Mouse (Mus musculus): Measurements from ENCODE around the gene Syf2. TPM values are rescaled to one million over a fixed set of nuclear protein-coding genes. Genes with fewer than 3 reads are reported as not detected.

The Syf2 gene
- total and polyA plus RNA-seq, 2 experiments from 2014 or later = 53.3 to 75.0 TPM

DNA sequence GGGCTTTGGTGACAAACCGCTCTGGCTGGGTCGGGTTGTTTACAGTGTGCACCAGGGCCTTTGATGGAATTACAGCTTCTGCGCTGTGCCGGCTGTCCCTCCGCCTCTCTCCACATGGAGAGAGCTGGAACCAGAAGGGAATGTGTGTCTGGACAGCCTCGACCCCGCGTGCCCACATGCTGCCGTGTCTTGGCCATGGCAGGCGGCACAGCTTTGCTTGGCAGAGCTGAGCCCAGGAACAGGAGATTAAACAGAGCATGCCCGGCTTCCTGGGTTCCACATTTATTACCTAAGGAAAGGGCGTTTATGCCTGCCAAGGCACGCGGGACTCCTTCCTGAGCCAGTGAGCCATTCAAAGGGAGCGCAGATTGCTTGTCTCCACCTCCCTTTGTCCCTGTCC lies 23.8 kb downstream of the Syf2 start:
- WGBS = 17% methylated on average over 15 of the region's 15 CpGs
- Histone ChIP-seq H3K27ac (ENCODE audit: low read depth, low read length) (no peak overlapping the region), H3K4me1 (ENCODE audit: insufficient read depth) (no peaks in the 10 kb centered on the region), H3K9ac (no peak overlapping the region), H3K4me3 (ENCODE audit: low read depth, low read length) (no peak overlapping the region), H3K36me3 (ENCODE audit: insufficient read depth) (no peaks in the 10 kb centered on the region), H3K4me2 (ENCODE audit: low read depth) (no peak overlapping the region), H3K27me3 (ENCODE audit: insufficient read depth, low read length) (no peaks in the 10 kb centered on the region), H3K9me3 (ENCODE audit: low read length) (no peaks in the 10 kb centered on the region)
- ATAC-seq = peak; percentile 44; the same call in 1 of the 2 replicates
- no peak for DNase-seq
- no peak for TF ChIP-seq CTCF (IDR thresholded peaks at IDR 0.05; ENCODE audit: low read depth)

DNA sequence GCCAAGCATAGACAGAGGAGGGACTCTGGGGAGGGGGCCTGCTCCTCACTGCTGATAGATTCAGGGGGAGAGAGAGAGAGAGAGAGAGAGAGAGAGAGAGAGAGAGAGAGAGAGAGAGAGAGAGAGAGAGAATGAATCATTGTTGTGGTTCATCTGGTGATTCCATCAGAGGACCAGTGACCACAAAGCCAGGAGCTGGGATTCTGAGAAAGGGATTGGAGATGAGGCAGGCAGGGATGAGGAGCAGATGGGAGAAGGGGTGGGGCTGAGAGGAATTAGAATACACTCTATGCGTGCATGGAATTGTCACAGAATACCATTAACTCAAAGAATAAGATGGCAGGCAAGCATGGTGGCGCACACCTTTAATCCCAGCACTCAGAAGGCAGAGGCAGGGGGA lies 24.5 kb downstream of the Syf2 start:
- TF ChIP-seq CTCF (IDR thresholded peaks at IDR 0.05; ENCODE audit: low read depth) = no peak
- WGBS = 80% methylated on average over 2 of the region's 2 CpGs
- no peaks in the 10 kb centered on the region for H3K36me3 ChIP-seq (ENCODE audit: insufficient read depth)

DNA sequence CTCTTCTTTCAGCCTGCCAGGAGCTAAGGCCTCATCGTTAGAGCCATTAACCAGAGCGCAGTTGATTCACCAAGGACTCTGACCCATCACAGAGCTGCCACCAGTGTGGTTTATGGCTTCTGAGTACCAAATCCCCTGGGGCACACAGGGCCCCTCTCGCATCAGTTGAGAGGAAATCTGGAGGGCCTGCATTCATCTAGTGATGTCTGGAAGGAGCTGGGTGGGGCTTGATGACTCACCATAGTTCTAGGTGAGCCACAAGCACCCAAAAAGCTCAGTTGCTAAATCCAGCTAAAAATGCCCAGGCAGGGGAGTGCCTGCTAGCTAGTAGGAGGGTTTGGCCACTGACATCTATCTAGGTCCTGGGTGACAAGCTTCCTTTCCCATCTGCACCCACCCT lies 25.1 kb downstream of the Syf2 start:
- Histone ChIP-seq H3K27me3 (ENCODE audit: insufficient read depth, low read length) (no peaks in the 10 kb centered on the region), H3K4me1 (ENCODE audit: insufficient read depth) (no peaks in the 10 kb centered on the region), H3K4me2 (ENCODE audit: low read depth) (no peak overlapping the region), H3K27ac (ENCODE audit: low read depth, low read length) (no peak overlapping the region), H3K9me3 (ENCODE audit: low read length) (no peaks in the 10 kb centered on the region), H3K4me3 (ENCODE audit: low read depth, low read length) (no peak overlapping the region), H3K9ac (no peak overlapping the region), H3K36me3 (ENCODE audit: insufficient read depth) (no peaks in the 10 kb centered on the region)
- TF ChIP-seq CTCF (IDR thresholded peaks at IDR 0.05; ENCODE audit: low read depth) = no peak
- ATAC-seq (no peak), DNase-seq (no peak)
- WGBS = 77% methylated on average over 3 of the region's 3 CpGs

More for the DNA sequence above, 24.5 kb downstream of the Syf2 start:
- Histone ChIP-seq H3K4me2 (ENCODE audit: low read depth) (no peak overlapping the region), H3K4me3 (ENCODE audit: low read depth, low read length) (no peak overlapping the region), H3K9ac (no peak overlapping the region), H3K27me3 (ENCODE audit: insufficient read depth, low read length) (no peaks in the 10 kb centered on the region), H3K4me1 (ENCODE audit: insufficient read depth) (no peaks in the 10 kb centered on the region), H3K9me3 (ENCODE audit: low read length) (no peaks in the 10 kb centered on the region), H3K27ac (ENCODE audit: low read depth, low read length) (no peak overlapping the region)
- DNase-seq = no peak
- no peak for ATAC-seq

DNA sequence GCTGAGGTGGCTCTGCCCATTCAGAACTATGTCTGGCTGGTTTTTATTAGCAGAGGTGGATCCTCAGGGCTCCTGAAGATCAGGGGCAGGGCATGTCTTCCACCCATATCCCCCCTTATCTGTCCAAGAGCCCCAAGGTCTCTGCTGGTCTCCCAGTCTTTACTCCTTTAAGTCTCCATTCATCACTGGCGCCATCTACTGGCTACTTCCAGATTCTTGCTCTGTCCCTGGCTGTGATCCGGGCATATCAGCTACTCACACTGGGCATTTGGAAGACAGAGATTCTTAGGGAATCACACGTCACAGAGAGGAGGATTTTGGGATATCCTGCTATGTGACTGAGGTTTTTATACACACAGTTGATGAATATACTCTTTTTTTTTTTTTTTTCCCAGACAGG lies 25.6 kb downstream of the Syf2 start:
- peak; percentile 64 for TF ChIP-seq CTCF (IDR thresholded peaks at IDR 0.05; ENCODE audit: low read depth)
- ATAC-seq = no peak
- 27% methylated on average over 3 of the region's 3 CpGs for WGBS
- no peaks in the 10 kb centered on the region for H3K36me3 ChIP-seq (ENCODE audit: insufficient read depth)
- peak; percentile 60 for DNase-seq
- no peak overlapping the region for H3K4me3 ChIP-seq (ENCODE audit: low read depth, low read length)
- H3K27ac ChIP-seq (ENCODE audit: low read depth, low read length) = no peak overlapping the region
- no peaks in the 10 kb centered on the region for H3K9me3 ChIP-seq (ENCODE audit: low read length)
- no peaks in the 10 kb centered on the region for H3K27me3 ChIP-seq (ENCODE audit: insufficient read depth, low read length)
- H3K4me1 ChIP-seq (ENCODE audit: insufficient read depth) = no peaks in the 10 kb centered on the region
- no peak overlapping the region for H3K4me2 ChIP-seq (ENCODE audit: low read depth)
- H3K9ac ChIP-seq = no peak overlapping the region

DNA sequence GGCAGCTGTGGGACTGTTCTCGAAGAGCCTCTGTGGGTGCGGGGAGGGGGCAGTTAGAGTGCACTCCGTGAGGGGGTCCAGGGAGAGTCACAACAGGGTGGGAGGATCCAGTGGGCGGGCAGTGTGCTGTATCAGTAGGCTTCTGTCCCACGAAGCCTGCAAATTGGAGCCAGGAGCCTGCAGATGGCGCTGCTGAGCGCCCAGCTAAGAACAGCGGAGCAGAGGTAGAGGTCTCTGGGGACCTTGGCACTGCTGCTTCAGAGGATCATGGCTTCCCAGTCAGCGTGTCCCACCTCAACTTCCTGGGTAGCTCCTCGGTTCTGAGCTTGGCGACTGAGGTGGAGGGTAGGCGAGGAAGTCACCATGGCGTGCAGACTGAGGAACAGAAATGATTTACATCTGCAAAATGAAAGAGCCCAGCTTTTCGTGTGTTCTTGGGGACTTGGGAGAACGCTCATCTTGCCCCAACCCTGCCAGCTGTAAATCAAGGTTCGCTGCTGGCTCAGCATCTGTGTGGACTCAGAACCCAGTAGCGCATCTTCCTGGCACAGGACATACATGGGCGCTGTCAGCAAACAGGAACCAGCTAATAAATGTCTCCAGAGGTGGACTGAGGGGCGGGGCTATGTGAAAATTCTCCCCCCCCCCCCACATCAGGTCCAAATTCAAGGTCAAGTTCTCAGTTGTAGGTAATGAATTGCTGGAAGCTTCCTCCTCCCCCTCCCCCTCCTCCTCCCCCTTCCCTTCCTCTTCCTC lies 32.5 kb downstream of the Syf2 start:
- Histone ChIP-seq H3K4me1 (ENCODE audit: insufficient read depth) (no peaks in the 10 kb centered on the region), H3K9me3 (ENCODE audit: low read length) (no peaks in the 10 kb centered on the region), H3K27me3 (ENCODE audit: insufficient read depth, low read length) (no peaks in the 10 kb centered on the region; the same call in 1 of the 2 replicates), H3K9ac (no peak overlapping the region), H3K4me3 (ENCODE audit: low read depth, low read length) (no peak overlapping the region), H3K36me3 (ENCODE audit: insufficient read depth) (no peaks in the 10 kb centered on the region), H3K4me2 (ENCODE audit: low read depth) (no peak overlapping the region), H3K27ac (ENCODE audit: low read depth, low read length) (no peak overlapping the region)
- DNase-seq = peak; percentile 66
- TF ChIP-seq CTCF (IDR thresholded peaks at IDR 0.05; ENCODE audit: low read depth) = peak; percentile 69
- 33% methylated on average over 19 of the region's 19 CpGs for WGBS
- ATAC-seq = no peak

DNA sequence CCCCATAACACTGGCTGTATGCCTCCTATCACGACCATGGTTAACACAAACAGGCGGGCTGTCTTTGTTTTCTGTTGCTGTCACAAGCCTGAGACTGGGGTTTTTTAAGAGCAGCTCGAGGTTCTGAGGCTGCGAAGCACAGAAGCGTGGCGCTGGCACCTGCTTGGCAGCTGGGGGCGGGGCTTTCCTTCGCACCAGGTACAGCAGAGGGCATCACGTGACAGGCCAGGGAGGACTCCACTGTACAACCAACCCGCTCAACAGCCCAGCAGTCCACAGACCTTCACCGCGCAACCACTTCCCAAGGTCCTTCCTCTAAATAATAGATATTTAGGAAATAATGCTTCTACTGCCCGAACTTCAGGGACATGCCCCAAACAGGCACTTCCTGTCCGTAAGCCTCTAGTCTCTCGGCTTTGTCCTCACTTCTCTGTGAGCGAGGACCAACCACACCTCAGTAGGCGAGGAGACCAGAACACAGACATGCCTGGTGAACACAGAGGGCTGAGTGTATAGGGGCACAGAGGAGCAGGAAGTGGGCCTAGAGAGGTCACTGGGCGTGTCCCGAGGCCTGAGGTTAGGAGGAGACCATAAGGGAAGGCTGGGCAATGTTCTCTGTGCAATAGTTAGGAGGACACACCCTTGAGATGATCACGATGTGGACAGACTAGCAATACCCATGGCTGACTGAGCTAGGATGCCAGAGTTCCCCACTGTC lies 37.3 kb downstream of the Syf2 start:
- no peak overlapping the region for H3K9ac ChIP-seq
- H3K9me3 ChIP-seq (ENCODE audit: low read length) = no peaks in the 10 kb centered on the region
- H3K36me3 ChIP-seq (ENCODE audit: insufficient read depth) = no peaks in the 10 kb centered on the region
- no peak for TF ChIP-seq CTCF (IDR thresholded peaks at IDR 0.05; ENCODE audit: low read depth)
- H3K4me2 ChIP-seq (ENCODE audit: low read depth) = no peak overlapping the region
- H3K4me3 ChIP-seq (ENCODE audit: low read depth, low read length) = no peak overlapping the region
- 82% methylated on average over 20 of the region's 20 CpGs for WGBS
- H3K4me1 ChIP-seq (ENCODE audit: insufficient read depth) = no peaks in the 10 kb centered on the region
- no peak overlapping the region for H3K27ac ChIP-seq (ENCODE audit: low read depth, low read length)
- ATAC-seq (no peak), DNase-seq (no peak)
- no peaks in the 10 kb centered on the region for H3K27me3 ChIP-seq (ENCODE audit: insufficient read depth, low read length)

DNA sequence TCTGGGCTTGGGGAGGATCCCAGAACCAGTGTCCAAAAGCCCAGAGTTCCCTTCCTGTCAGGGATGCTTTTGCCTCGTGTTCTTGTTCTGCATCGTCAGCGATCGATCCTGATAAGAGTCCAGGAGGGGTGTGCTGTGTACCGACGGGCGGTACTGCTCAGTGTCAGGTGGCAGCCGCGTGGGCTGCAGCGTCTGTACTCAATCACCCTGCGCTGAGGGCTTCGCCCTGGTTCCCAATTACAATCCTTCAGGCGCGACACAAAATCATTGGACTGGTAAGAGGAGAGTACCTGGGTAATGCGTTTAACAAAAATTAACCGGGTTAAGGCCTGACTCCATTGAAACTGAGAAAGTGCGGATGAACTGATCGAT lies 37.9 kb downstream of the Syf2 start:
- Histone ChIP-seq H3K36me3 (ENCODE audit: insufficient read depth) (no peaks in the 10 kb centered on the region), H3K9ac (no peak overlapping the region), H3K4me2 (ENCODE audit: low read depth) (no peak overlapping the region), H3K27me3 (ENCODE audit: insufficient read depth, low read length) (no peaks in the 10 kb centered on the region), H3K27ac (ENCODE audit: low read depth, low read length) (no peak overlapping the region), H3K4me3 (ENCODE audit: low read depth, low read length) (no peak overlapping the region), H3K4me1 (ENCODE audit: insufficient read depth) (no peaks in the 10 kb centered on the region), H3K9me3 (ENCODE audit: low read length) (no peaks in the 10 kb centered on the region)
- 87% methylated on average over 18 of the region's 18 CpGs for WGBS
- no peak for ATAC-seq
- no peak for DNase-seq
- TF ChIP-seq CTCF (IDR thresholded peaks at IDR 0.05; ENCODE audit: low read depth) = no peak
